Comparison of ENCODE assay signal across 12 mouse cellular contexts in the genomic region with DNA sequence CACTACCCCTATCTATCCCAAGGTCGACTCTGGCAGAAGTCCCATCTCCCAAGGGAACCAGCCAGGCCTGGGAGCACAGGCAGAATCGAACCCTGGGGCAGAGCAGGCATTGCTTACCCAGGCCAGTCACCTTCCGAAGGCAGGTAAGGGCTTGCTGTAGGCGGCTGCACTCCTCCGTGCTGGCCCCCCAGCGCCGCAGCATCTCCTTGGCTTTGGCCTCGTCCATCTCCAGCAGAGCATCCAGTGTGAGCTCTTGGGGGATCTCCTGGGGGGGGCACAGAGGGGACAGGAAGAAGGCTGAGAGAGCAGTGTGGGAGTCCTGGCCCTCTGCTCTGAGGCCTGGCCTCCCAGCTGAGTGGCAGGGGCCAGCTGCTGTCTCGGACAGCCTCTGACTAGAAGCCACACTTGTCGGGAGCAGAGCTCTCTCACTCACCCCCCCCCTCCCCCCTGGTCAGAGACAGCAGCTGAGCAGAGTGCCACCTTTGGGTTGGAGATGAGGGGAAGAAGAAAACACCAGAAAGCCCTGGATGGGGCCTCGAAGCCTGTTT.
DNase-seq lines count a peak whose midpoint lies in the region; ATAC-seq and TF ChIP-seq lines count a peak whose summit lies in the region.
"Had no signal": no experiment of that assay in that cellular context is flagged by ENCODE, and none has a peak within 500 bp of the region (broad histone marks: within the 10 kb centered on the region; RNA-seq: fewer than 3 reads in every experiment).

No protein-coding gene starts in this region.

- no peak overlapping the region for H3K4me2 ChIP-seq in limb, embryonic 12.5 days
- H3K4me2 ChIP-seq: forebrain, embryonic 15.5 days had no signal

- WGBS in embryonic facial prominence, embryonic 10.5 days = 67% methylated on average over 11 of the region's 11 CpGs
- WGBS in limb, embryonic 12.5 days = 66% methylated on average over 11 of the region's 11 CpGs

- peaks cover 23% of the 10 kb centered on the region for H3K4me1 ChIP-seq in embryonic facial prominence, embryonic 10.5 days
- peaks cover 14% of the 10 kb centered on the region for H3K4me1 ChIP-seq in limb, embryonic 12.5 days (replicated peaks)

- H3K27me3 ChIP-seq in embryonic facial prominence, embryonic 10.5 days (replicated peaks; ENCODE audit: low read depth, poor library complexity, severe bottlenecking) = no peaks in the 10 kb centered on the region
- no peaks in the 10 kb centered on the region for H3K27me3 ChIP-seq in limb, embryonic 12.5 days
- H3K27me3 ChIP-seq: forebrain, embryonic 15.5 days; Patski had no signal

- peak; percentile 2; the same call in 1 of the 2 replicates for TF ChIP-seq CTCF in gastrocnemius, adult 2 months (IDR thresholded peaks at IDR 0.05)

- peak overlapping the region; percentile 59 for H3K4me3 ChIP-seq in gastrocnemius, adult 2 months
- H3K4me3 ChIP-seq in embryonic facial prominence, embryonic 10.5 days = no peak overlapping the region
- no peak overlapping the region for H3K4me3 ChIP-seq in limb, embryonic 12.5 days (replicated peaks)
- H3K4me3 ChIP-seq: forebrain, embryonic 15.5 days had no signal

- ATAC-seq in limb, embryonic 12.5 days (ENCODE audit: insufficient number of reproducible peaks, insufficient read depth, low FRiP score, low TSS enrichment, low read depth) = peak; percentile 45; the same call in 1 of the 2 replicates
- ATAC-seq: forebrain, embryonic 15.5 days; Patski had no signal

- H3K9me3 ChIP-seq in embryonic facial prominence, embryonic 10.5 days = peaks cover 5% of the 10 kb centered on the region; the same call in 1 of the 2 replicates
- H3K9me3 ChIP-seq in limb, embryonic 12.5 days = no peaks in the 10 kb centered on the region
- H3K9me3 ChIP-seq: forebrain, embryonic 15.5 days had no signal

- H3K9ac ChIP-seq in limb, embryonic 12.5 days (replicated peaks) = peak overlapping the region; percentile 1; the same call in 1 of the 2 replicates
- H3K9ac ChIP-seq: forebrain, embryonic 15.5 days had no signal

- intact Hi-C loops in gastrocnemius, adult 2 months (cut with DNase I) = no loop called here
- intact Hi-C loops in gastrocnemius, postnatal 36 days (cut with DNase I) = no loop called here

- DNase-seq in gastrocnemius, adult 2 months = peak; percentile 77
- no peak for DNase-seq in gastrocnemius, postnatal 36 days
- DNase-seq in kidney, postnatal 14 days = peak; percentile 26
- no peak for DNase-seq in kidney, postnatal 25 days
- peak; percentile 28 for DNase-seq in embryonic facial prominence, embryonic 10.5 days (ENCODE audit: low spot score)
- no peak for DNase-seq in adrenal gland, adult (ENCODE audit: inconsistent age in 2 of 2, low spot score in 1 of 2)
- no peak for DNase-seq in urinary bladder, postnatal 36 days (ENCODE audit: low spot score in 2 of 2)
- DNase-seq: cerebellum, postnatal 14 days had no signal

- H3K36me3 ChIP-seq in embryonic facial prominence, embryonic 10.5 days (replicated peaks) = peaks cover 28% of the 10 kb centered on the region
- H3K36me3 ChIP-seq in limb, embryonic 12.5 days = peaks cover 17% of the 10 kb centered on the region; the same call in 1 of the 2 replicates

- H3K27ac ChIP-seq in gastrocnemius, adult 2 months = peak overlapping the region; percentile 80
- peak overlapping the region; percentile 78 for H3K27ac ChIP-seq in embryonic facial prominence, embryonic 10.5 days (replicated peaks)
- H3K27ac ChIP-seq in limb, embryonic 12.5 days = peak overlapping the region; percentile 77
- H3K27ac ChIP-seq: forebrain, embryonic 15.5 days; macrophage had no signal

Comparison
In these comparisons a context has a peak if more than half of its experiments do, and no peak if none do; other contexts are left out.
1. DNase-seq: peak in gastrocnemius, adult 2 months (single experiment), kidney, postnatal 14 days (single experiment) and embryonic facial prominence, embryonic 10.5 days (single experiment); none in gastrocnemius, postnatal 36 days (0 of 2), kidney, postnatal 25 days (0 of 2), adrenal gland, adult (0 of 2) and urinary bladder, postnatal 36 days (0 of 2).
2. Peak in every context shown above with its lines, with median percentiles within 50 percentile points of each other: H3K27ac ChIP-seq.